42 mouse cellular contexts compared by ENCODE assay signal in genomic region chr9:110797866-110798265, GRCm38 (mm10). TPM values are rescaled to one million over a fixed set of nuclear protein-coding genes. Genes with fewer than 3 reads are reported as not detected.
"Had no signal": no experiment of that assay in that cellular context is flagged by ENCODE, and none has a peak within 500 bp of the region (broad histone marks: within the 10 kb centered on the region; RNA-seq: fewer than 3 reads in every experiment).

Gene Prss42 (plus strand): TSS chr9:110798166.

- ATAC-seq: hindbrain, embryonic 16.5 days; inflammation-experienced regulatory T-cells, adult 6 months; intestine, embryonic 15.5 days; intestine, postnatal 0 days; liver, embryonic 12.5 days had no signal

- H3K27me3 ChIP-seq: heart, embryonic 12.5 days; hindbrain, embryonic 12.5 days; intestine, embryonic 15.5 days; limb, embryonic 13.5 days; liver, embryonic 12.5 days had no signal

- H3K27ac ChIP-seq: gastrocnemius, adult 2 months; heart, embryonic 10.5 days; hindbrain, embryonic 10.5 days; hindbrain, embryonic 12.5 days; hindbrain, embryonic 14.5 days; intestine, embryonic 15.5 days; layer of hippocampus, adult 2 months; limb, embryonic 13.5 days; limb, embryonic 15.5 days; liver, embryonic 12.5 days; liver, embryonic 14.5 days had no signal

- H3K36me3 ChIP-seq: heart, embryonic 10.5 days; heart, embryonic 12.5 days; hindbrain, embryonic 10.5 days; hindbrain, embryonic 12.5 days; intestine, embryonic 15.5 days; limb, embryonic 13.5 days; limb, embryonic 15.5 days; liver, embryonic 12.5 days had no signal

- DNase-seq: gastrocnemius, adult 2 months; gastrocnemius, postnatal 10 days; gastrocnemius, postnatal 25 days; heart, adult 18-20 months; heart, postnatal 10 days; heart, postnatal 4 days; kidney, adult 18-20 months; kidney, adult 8-10 months; kidney, postnatal 10 days; kidney, postnatal 25 days; kidney, postnatal 4 days; layer of hippocampus, postnatal 36 days; left cerebral cortex, postnatal 4 days had no signal

- H3K9ac ChIP-seq: heart, embryonic 12.5 days; hindbrain, embryonic 12.5 days; hindbrain, embryonic 14.5 days; intestine, embryonic 15.5 days; limb, embryonic 13.5 days; limb, embryonic 15.5 days; liver, embryonic 12.5 days; liver, embryonic 14.5 days had no signal

- H3K4me3 ChIP-seq: gastrocnemius, adult 2 months; heart, embryonic 10.5 days; heart, embryonic 12.5 days; hindbrain, embryonic 10.5 days; hindbrain, embryonic 12.5 days; intestine, embryonic 15.5 days; layer of hippocampus, adult 2 months; limb, embryonic 13.5 days; limb, embryonic 15.5 days; liver, embryonic 12.5 days had no signal

- H3K4me1 ChIP-seq: heart, embryonic 12.5 days; hindbrain, embryonic 10.5 days; hindbrain, embryonic 12.5 days; intestine, embryonic 15.5 days; limb, embryonic 13.5 days; limb, embryonic 15.5 days; liver, embryonic 12.5 days had no signal

- H3K9me3 ChIP-seq: heart, embryonic 10.5 days; heart, embryonic 12.5 days; hindbrain, embryonic 10.5 days; hindbrain, embryonic 12.5 days; intestine, embryonic 15.5 days; limb, embryonic 13.5 days; limb, embryonic 15.5 days; liver, embryonic 12.5 days had no signal

RNA-seq across cellular contexts. Expression of gene Prss42, which starts in this region (rescaled TPM):
- total RNA-seq: gastrocnemius, adult 2 months; gastrocnemius, postnatal 10 days; gastrocnemius, postnatal 25 days; gastrocnemius, postnatal 4 days; granulocyte monocyte progenitor cell, adult 5-6 weeks; heart, adult 18-20 months; heart, adult 8-10 months; heart, postnatal 10 days; heart, postnatal 25 days; heart, postnatal 4 days; layer of hippocampus, adult 2 months; layer of hippocampus, postnatal 14 days; layer of hippocampus, postnatal 36 days; left cerebral cortex, adult 18-20 months; left cerebral cortex, adult 8-10 months; left cerebral cortex, postnatal 10 days; left cerebral cortex, postnatal 25 days; left cerebral cortex, postnatal 4 days; liver, adult 2 months had no signal
- polyA plus RNA-seq: heart, embryonic 10.5 days; heart, embryonic 14.5 days; heart, embryonic 16.5 days; hindbrain, embryonic 10.5 days; hindbrain, embryonic 12.5 days; hindbrain, embryonic 14.5 days; hindbrain, embryonic 16.5 days; inflammation-experienced regulatory T-cells, adult 6 months; intestine, embryonic 15.5 days; intestine, postnatal 0 days; kidney, embryonic 14.5 days; kidney, embryonic 16.5 days; limb, embryonic 11.5 days; limb, embryonic 13.5 days; limb, embryonic 15.5 days; liver, adult 2 months; liver, embryonic 12.5 days had no signal
